Mouse (Mus musculus): Measurements from ENCODE around the gene Ilf2. TPM values are rescaled to one million over a fixed set of nuclear protein-coding genes. Genes with fewer than 3 reads are reported as not detected.
A peak's percentile ranks its signal among the peaks of the same experiment; 100 is the strongest.

Ilf2 gene
- polyA plus RNA-seq, 1 experiment from 2014 or later = 219 TPM

- peak; percentile 53; the same call in 1 of the 2 replicates for ATAC-seq (ENCODE audit: borderline replicate concordance, extremely low read depth, low FRiP score, low TSS enrichment)
- Histone ChIP-seq H3K36me3 (no peaks in the 10 kb centered on the region), H3K27ac (peak overlapping the region; percentile 76), H3K9ac (peak overlapping the region; percentile 52), H3K4me2 (peak overlapping the region; percentile 84), H3K4me1 (peaks cover 24% of the 10 kb centered on the region), H3K4me3 (peak overlapping the region; percentile 61), H3K27me3 (peaks cover 25% of the 10 kb centered on the region), H3K9me3 (no peaks in the 10 kb centered on the region)
- 9% methylated on average over 37 of the region's 37 CpGs for WGBS
Observed at GRCm38 (mm10) chr3:90464552-90465080, 11.3 kb upstream of the Ilf2 start.

- no peaks in the 10 kb centered on the region for H3K36me3 ChIP-seq
- ATAC-seq (ENCODE audit: borderline replicate concordance, extremely low read depth, low FRiP score, low TSS enrichment) = peak; percentile 45; the same call in 1 of the 2 replicates
- H3K9ac ChIP-seq = peak overlapping the region; percentile 52
- H3K27me3 ChIP-seq = peaks cover 25% of the 10 kb centered on the region
- H3K27ac ChIP-seq = peak overlapping the region; percentile 76
- under 1% methylated on average over 75 of the region's 75 CpGs for WGBS
- H3K9me3 ChIP-seq = no peaks in the 10 kb centered on the region
- H3K4me1 ChIP-seq = peaks cover 24% of the 10 kb centered on the region
- peak overlapping the region; percentile 84 for H3K4me2 ChIP-seq
- H3K4me3 ChIP-seq = peak overlapping the region; percentile 61
Observed at GRCm38 (mm10) chr3:90465081-90465685, 10.7 kb upstream of the Ilf2 start.

GRCm38 (mm10) chr3:90465686-90466310, 10.1 kb upstream of the Ilf2 start, which contains the start of gene Npr1:
Npr1 (minus strand) TSS chr3:90465866.
- Histone ChIP-seq H3K4me1 (peaks cover 24% of the 10 kb centered on the region), H3K9ac (peak within 1 kb of the TSS; percentile 52), H3K36me3 (no peaks in the 10 kb centered on the region), H3K27ac (peak within 1 kb of the TSS; percentile 76), H3K4me2 (peak within 1 kb of the TSS; percentile 84), H3K9me3 (no peaks in the 10 kb centered on the region), H3K27me3 (peaks cover 25% of the 10 kb centered on the region), H3K4me3 (peak within 1 kb of the TSS; percentile 61)
- WGBS = 0% methylated on average over 31 of the region's 49 CpGs
- peak; percentile 51 for ATAC-seq (ENCODE audit: borderline replicate concordance, extremely low read depth, low FRiP score, low TSS enrichment)

- H3K9me3 ChIP-seq = no peaks in the 10 kb centered on the region
- peak; percentile 37 for ATAC-seq (ENCODE audit: borderline replicate concordance, extremely low read depth, low FRiP score, low TSS enrichment)
- peak overlapping the region; percentile 76 for H3K27ac ChIP-seq
- H3K4me1 ChIP-seq = peaks cover 24% of the 10 kb centered on the region
- peak overlapping the region; percentile 61 for H3K4me3 ChIP-seq
- H3K9ac ChIP-seq = peak overlapping the region; percentile 52; the same call in 1 of the 2 replicates
- H3K36me3 ChIP-seq = no peaks in the 10 kb centered on the region
- peak overlapping the region; percentile 84 for H3K4me2 ChIP-seq
- under 1% methylated on average over 15 of the region's 15 CpGs for WGBS
- H3K27me3 ChIP-seq = peaks cover 25% of the 10 kb centered on the region
Observed at GRCm38 (mm10) chr3:90466311-90466766, 9.6 kb upstream of the Ilf2 start.

- Histone ChIP-seq H3K9me3 (no peaks in the 10 kb centered on the region), H3K9ac (no peak overlapping the region), H3K4me1 (peaks cover 24% of the 10 kb centered on the region), H3K4me2 (no peak overlapping the region), H3K4me3 (no peak overlapping the region), H3K36me3 (no peaks in the 10 kb centered on the region), H3K27me3 (peaks cover 25% of the 10 kb centered on the region), H3K27ac (no peak overlapping the region)
- 89% methylated on average over 10 of the region's 10 CpGs for WGBS
- ATAC-seq (ENCODE audit: borderline replicate concordance, extremely low read depth, low FRiP score, low TSS enrichment) = no peak
Observed at GRCm38 (mm10) chr3:90467618-90468300, 8.2 kb upstream of the Ilf2 start.

- no peaks in the 10 kb centered on the region for H3K36me3 ChIP-seq
- H3K9me3 ChIP-seq = no peaks in the 10 kb centered on the region
- ATAC-seq (ENCODE audit: borderline replicate concordance, extremely low read depth, low FRiP score, low TSS enrichment) = no peak
Observed at GRCm38 (mm10) chr3:90472213-90472612, 3.7 kb upstream of the Ilf2 start.

GRCm38 (mm10) chr3:90475151-90475830, 635 bp upstream of the Ilf2 start:
- no peak overlapping the region for H3K27ac ChIP-seq
- peaks cover 13% of the 10 kb centered on the region for H3K4me1 ChIP-seq
- peak; percentile 2; the same call in 1 of the 2 replicates for ATAC-seq (ENCODE audit: borderline replicate concordance, extremely low read depth, low FRiP score, low TSS enrichment)
- peaks cover 24% of the 10 kb centered on the region for H3K36me3 ChIP-seq
- 34% methylated on average over 16 of the region's 16 CpGs for WGBS
- H3K9me3 ChIP-seq = no peaks in the 10 kb centered on the region
- no peaks in the 10 kb centered on the region for H3K27me3 ChIP-seq
- no peak overlapping the region for H3K9ac ChIP-seq
- H3K4me2 ChIP-seq = peak overlapping the region; percentile 44
- peak overlapping the region; percentile 72 for H3K4me3 ChIP-seq

More at GRCm38 (mm10) chr3:90472213-90472612, 3.7 kb upstream of the Ilf2 start:
- Histone ChIP-seq H3K27me3 (no peaks in the 10 kb centered on the region), H3K4me1 (peaks cover 5% of the 10 kb centered on the region), H3K4me2 (no peak overlapping the region), H3K4me3 (no peak overlapping the region), H3K9ac (no peak overlapping the region), H3K27ac (no peak overlapping the region)
- WGBS = 25% methylated on average over 3 of the region's 3 CpGs

GRCm38 (mm10) chr3:90486998-90487397, 11.1 kb downstream of the Ilf2 start:
- WGBS = 72% methylated on average over 5 of the region's 5 CpGs

GRCm38 (mm10) chr3:90488576-90488975, 12.7 kb downstream of the Ilf2 start:
- ATAC-seq (ENCODE audit: borderline replicate concordance, extremely low read depth, low FRiP score, low TSS enrichment) = no peak
- Histone ChIP-seq H3K27me3 (no peaks in the 10 kb centered on the region), H3K9ac (no peak overlapping the region), H3K27ac (no peak overlapping the region), H3K4me1 (peaks cover 9% of the 10 kb centered on the region), H3K36me3 (peaks cover 54% of the 10 kb centered on the region), H3K9me3 (no peaks in the 10 kb centered on the region), H3K4me3 (no peak overlapping the region), H3K4me2 (no peak overlapping the region)
- WGBS = 74% methylated on average over 6 of the region's 6 CpGs

More at GRCm38 (mm10) chr3:90486998-90487397, 11.1 kb downstream of the Ilf2 start:
- H3K36me3 ChIP-seq = peaks cover 69% of the 10 kb centered on the region
- no peaks in the 10 kb centered on the region for H3K9me3 ChIP-seq
- no peaks in the 10 kb centered on the region for H3K27me3 ChIP-seq
- no peak overlapping the region for H3K4me3 ChIP-seq
- peaks cover 9% of the 10 kb centered on the region for H3K4me1 ChIP-seq
- no peak overlapping the region for H3K27ac ChIP-seq
- ATAC-seq (ENCODE audit: borderline replicate concordance, extremely low read depth, low FRiP score, low TSS enrichment) = no peak
- H3K4me2 ChIP-seq = no peak overlapping the region
- H3K9ac ChIP-seq = no peak overlapping the region

GRCm38 (mm10) chr3:90490696-90491256, 14.8 kb downstream of the Ilf2 start, which contains the start of gene Snapin:
Snapin (minus strand) TSS chr3:90491033.
- peak within 1 kb of the TSS; percentile 78 for H3K9ac ChIP-seq
- H3K4me3 ChIP-seq = peak within 1 kb of the TSS; percentile 93
- peaks cover 37% of the 10 kb centered on the region for H3K36me3 ChIP-seq
- WGBS = under 1% methylated on average over 37 of the region's 37 CpGs
- peak within 1 kb of the TSS; percentile 67 for H3K4me2 ChIP-seq
- peak; percentile 99 for ATAC-seq (ENCODE audit: borderline replicate concordance, extremely low read depth, low FRiP score, low TSS enrichment)
- H3K27me3 ChIP-seq = no peaks in the 10 kb centered on the region
- no peaks in the 10 kb centered on the region for H3K9me3 ChIP-seq
- peaks cover 9% of the 10 kb centered on the region for H3K4me1 ChIP-seq
- H3K27ac ChIP-seq = peak within 1 kb of the TSS; percentile 94

- Histone ChIP-seq H3K9ac (no peak overlapping the region), H3K36me3 (peaks cover 35% of the 10 kb centered on the region), H3K27me3 (no peaks in the 10 kb centered on the region), H3K4me2 (no peak overlapping the region), H3K9me3 (no peaks in the 10 kb centered on the region), H3K4me3 (no peak overlapping the region), H3K27ac (no peak overlapping the region), H3K4me1 (peaks cover 9% of the 10 kb centered on the region)
- WGBS = 41% methylated on average over 2 of the region's 2 CpGs
- ATAC-seq (ENCODE audit: borderline replicate concordance, extremely low read depth, low FRiP score, low TSS enrichment) = no peak
Observed at GRCm38 (mm10) chr3:90491350-90491749, 15.4 kb downstream of the Ilf2 start.
